Mouse (Mus musculus) neural tube, embryonic 14.5 days (tissue): ENCODE measurements at regions not wholly inside any gene's neighbourhood (a gene's known extent, or its start where the extent isn't known, plus 50 kb on each side); places are given as distances from the start of the nearest gene placed in this dataset.
"Not testable (repeated sequence)": the region's sequence is repeated elsewhere in the genome, so short reads cannot be mapped to it uniquely, and the experiment has no call there.

Experiments
- ATAC-seq: fragments of 200-750 bp; cut with Nextera tagmentation; 2 replicates; pipeline ENCODE4 v1.8.0; 2017; ENCODE audit warnings: low read depth, mild to moderate bottlenecking, moderate TSS enrichment, moderate library complexity
- H3K27ac ChIP-seq: fragments of 300-500 bp; sonication (generic); 2 replicates; pipeline ENCODE4 v1.5.1; 2014; ENCODE audit warnings: low read depth, mild to moderate bottlenecking, control low read depth, low read length, moderate library complexity, mixed read lengths
- H3K27me3 ChIP-seq: fragments of 300-500 bp; sonication (generic); 2 replicates; pipeline ENCODE4 v1.6.1; 2014; ENCODE audit warnings: low read length; ENCODE audit not compliant: control insufficient read depth, insufficient read depth
- H3K36me3 ChIP-seq: fragments of 300-500 bp; sonication (generic); 2 replicates; pipeline ENCODE4 v1.6.1; 2014; ENCODE audit warnings: low read length, mixed read lengths; ENCODE audit not compliant: control insufficient read depth, insufficient read depth
- H3K4me1 ChIP-seq: fragments of 300-500 bp; sonication (generic); 2 replicates; pipeline ENCODE4 v1.6.1; 2014; ENCODE audit warnings: low read length; ENCODE audit not compliant: control insufficient read depth, insufficient read depth
- H3K4me2 ChIP-seq: fragments of 300-500 bp; sonication (generic); 2 replicates; pipeline ENCODE4 v1.6.1; 2014; ENCODE audit warnings: mild to moderate bottlenecking, low read depth, low read length, control low read depth
- H3K4me3 ChIP-seq: fragments of 300-500 bp; sonication (generic); 2 replicates; pipeline ENCODE4 v1.5.1; 2014; ENCODE audit warnings: low read depth, low read length, control low read depth, mixed read lengths
- H3K9ac ChIP-seq: fragments of 300-500 bp; sonication (generic); replicated peaks from 2 replicates; pipeline ENCODE4 v1.6.1; 2014; ENCODE audit warnings: low read depth, mild to moderate bottlenecking, control low read depth, low read length, mixed read lengths
- H3K9me3 ChIP-seq: fragments of 300-500 bp; sonication (generic); 2 replicates; pipeline ENCODE4 v1.6.1; 2016; ENCODE audit warnings: low read length; ENCODE audit not compliant: control insufficient read depth
- WGBS: fragments of 180-500 bp; shearing (Covaris S2); extraction: QIAGEN DNeasy Blood & Tissue Kit; methylation state at CpG from one replicate; pipeline ENCODE4 v1.1.7; 2014; 5-methylcytosine and 5-hydroxymethylcytosine counted together

DNA sequence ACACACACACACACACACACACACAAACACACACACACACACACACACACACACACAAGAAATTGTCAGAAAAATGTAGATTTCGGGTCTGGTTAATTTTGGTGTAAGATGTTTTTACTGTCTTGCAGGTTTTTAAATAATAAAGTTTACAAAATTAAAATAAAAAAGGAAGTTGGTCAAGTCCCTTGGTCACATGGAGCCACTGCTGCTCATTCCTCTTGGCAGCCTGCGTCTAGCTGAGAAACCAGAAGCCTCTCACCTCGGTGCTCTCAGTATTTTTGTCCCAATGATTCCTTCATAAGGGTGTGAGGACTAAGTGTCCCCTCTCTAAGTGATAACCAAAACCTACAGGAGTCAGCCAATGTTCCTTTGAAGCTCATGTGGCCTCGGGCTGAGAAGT lies 76.8 kb upstream of the Smg1 start:
- no peak for ATAC-seq
- WGBS, result 87% methylated on average over 4 of the region's 4 CpGs
- H3K4me1 ChIP-seq, result no peaks in the 10 kb centered on the region
- no peaks in the 10 kb centered on the region for H3K9me3 ChIP-seq
- no peaks in the 10 kb centered on the region for H3K27me3 ChIP-seq
- H3K9ac ChIP-seq, result no peak overlapping the region
- H3K27ac ChIP-seq, result no peak overlapping the region
- H3K4me3 ChIP-seq, result no peak overlapping the region
- H3K4me2 ChIP-seq, result no peak overlapping the region
- no peaks in the 10 kb centered on the region for H3K36me3 ChIP-seq

DNA sequence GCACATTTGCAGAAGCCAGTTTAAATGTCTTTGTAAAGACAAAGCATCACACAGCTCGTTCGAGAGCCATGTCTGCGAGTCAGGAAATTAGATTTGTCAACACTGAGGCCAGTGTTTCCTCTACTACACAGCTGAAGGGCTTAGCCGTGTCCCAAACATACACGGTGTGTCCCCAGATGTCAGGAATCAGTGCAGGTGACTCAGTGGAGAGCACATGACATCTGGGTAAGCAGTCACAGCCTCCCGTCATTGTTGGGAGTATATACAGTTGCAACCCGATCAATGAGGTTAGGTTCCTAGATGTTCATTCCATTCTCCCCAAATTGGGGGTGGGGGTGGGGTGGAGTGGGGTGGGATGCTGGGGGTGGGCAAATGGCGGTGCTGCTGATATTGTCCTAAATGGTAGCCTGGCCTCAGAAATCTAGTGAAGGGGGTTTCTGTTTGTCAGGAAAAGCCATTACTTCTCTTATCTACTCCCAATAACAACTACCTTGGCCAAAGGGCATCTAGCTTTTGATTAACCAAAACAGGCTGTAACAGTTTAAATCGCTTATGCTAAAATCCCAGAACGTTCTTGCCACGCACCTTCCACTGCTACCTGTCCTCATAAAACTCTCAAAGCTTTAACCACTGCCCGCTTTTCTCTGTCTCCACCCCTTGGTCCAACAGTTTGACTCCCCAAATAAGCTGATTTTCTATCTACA lies 75.1 kb upstream of the Smg1 start:
- Histone ChIP-seq H3K4me3 (no peak overlapping the region), H3K27me3 (no peaks in the 10 kb centered on the region), H3K4me1 (no peaks in the 10 kb centered on the region), H3K36me3 (no peaks in the 10 kb centered on the region), H3K9me3 (no peaks in the 10 kb centered on the region), H3K27ac (no peak overlapping the region), H3K4me2 (no peak overlapping the region), H3K9ac (no peak overlapping the region)
- no peak for ATAC-seq
- WGBS, result 84% methylated on average over 12 of the region's 12 CpGs

DNA sequence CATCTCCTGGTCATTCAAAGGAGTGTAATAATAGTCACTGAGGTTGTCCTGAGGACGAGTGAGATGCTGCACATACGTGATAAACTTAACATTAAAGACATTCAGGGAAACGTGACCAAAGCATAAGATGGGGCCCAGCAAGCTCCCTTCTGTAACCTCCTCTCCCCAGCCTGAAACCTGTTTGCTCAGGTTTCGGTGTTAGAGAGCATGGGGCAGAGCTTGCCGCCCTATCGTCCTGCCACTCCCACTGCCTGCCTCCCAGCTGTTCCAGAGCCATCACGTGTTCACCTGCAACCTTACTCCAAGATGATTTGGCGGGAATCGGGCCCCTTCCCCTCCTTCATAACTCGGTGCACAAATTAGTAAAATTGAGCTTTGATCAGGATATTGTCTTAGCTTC lies 71.4 kb upstream of the Smg1 start:
- not testable (repeated sequence) for H3K4me3 ChIP-seq

DNA sequence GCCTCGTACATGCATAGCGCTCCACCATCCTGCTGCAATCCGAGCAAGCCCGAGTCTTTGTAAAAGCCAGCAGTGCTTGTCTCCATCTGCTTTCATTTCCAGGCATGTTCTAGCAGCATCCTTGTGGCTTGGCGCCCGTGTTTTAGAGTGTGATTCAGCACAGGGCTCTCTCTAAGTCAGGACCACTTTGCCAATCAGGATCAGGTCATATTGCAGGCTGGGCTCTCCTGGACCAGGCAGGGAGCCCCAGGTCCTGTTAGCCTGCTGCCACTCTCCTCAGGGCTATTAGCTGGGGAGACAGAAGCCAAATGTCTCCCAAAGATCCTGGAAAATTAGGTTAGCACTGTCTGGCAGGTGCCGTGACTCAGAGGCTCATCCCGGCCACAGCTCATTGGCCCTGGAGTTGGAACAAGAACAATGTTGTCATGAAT lies 70.8 kb upstream of the Smg1 start:
- Histone ChIP-seq H3K4me1 (no peaks in the 10 kb centered on the region), H3K27me3 (no peaks in the 10 kb centered on the region), H3K4me2 (no peak overlapping the region), H3K27ac (no peak overlapping the region), H3K9me3 (no peaks in the 10 kb centered on the region), H3K4me3 (no peak overlapping the region), H3K36me3 (no peaks in the 10 kb centered on the region), H3K9ac (no peak overlapping the region)
- no peak for ATAC-seq
- 81% methylated on average over 8 of the region's 8 CpGs for WGBS

More for the DNA sequence above, 71.4 kb upstream of the Smg1 start:
- H3K9me3 ChIP-seq, H3K36me3 ChIP-seq, ATAC-seq, H3K27me3 ChIP-seq, H3K9ac ChIP-seq, H3K27ac ChIP-seq, H3K4me1 ChIP-seq, H3K4me2 ChIP-seq: not testable (repeated sequence)
- WGBS, result 77% methylated on average over 10 of the region's 10 CpGs

DNA sequence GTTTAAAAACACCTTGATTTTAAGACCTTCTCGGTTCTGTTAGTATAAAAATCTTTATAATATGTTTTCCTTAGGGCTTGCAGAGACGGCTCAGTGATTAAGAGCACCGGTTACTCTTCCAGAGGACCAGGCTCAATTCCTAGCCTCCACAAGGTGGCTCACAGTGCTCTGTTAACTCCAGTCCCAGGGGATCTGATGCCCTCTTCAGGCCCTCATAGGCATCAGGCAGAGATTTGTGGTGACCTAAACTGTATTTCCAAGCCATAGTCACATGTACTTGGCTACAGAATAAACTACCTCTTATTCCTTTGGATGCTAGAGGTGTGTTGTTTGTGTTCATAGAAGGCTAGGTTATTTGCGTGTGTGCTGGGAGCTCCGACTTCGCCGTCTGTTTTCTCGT lies 70.3 kb upstream of the Smg1 start:
- H3K4me2 ChIP-seq, result no peak overlapping the region
- H3K9ac ChIP-seq, result no peak overlapping the region
- no peaks in the 10 kb centered on the region for H3K27me3 ChIP-seq
- H3K4me1 ChIP-seq, result no peaks in the 10 kb centered on the region
- no peak overlapping the region for H3K4me3 ChIP-seq
- no peak overlapping the region for H3K27ac ChIP-seq
- no peaks in the 10 kb centered on the region for H3K9me3 ChIP-seq
- 67% methylated on average over 8 of the region's 8 CpGs for WGBS
- no peak for ATAC-seq
- H3K36me3 ChIP-seq, result no peaks in the 10 kb centered on the region

DNA sequence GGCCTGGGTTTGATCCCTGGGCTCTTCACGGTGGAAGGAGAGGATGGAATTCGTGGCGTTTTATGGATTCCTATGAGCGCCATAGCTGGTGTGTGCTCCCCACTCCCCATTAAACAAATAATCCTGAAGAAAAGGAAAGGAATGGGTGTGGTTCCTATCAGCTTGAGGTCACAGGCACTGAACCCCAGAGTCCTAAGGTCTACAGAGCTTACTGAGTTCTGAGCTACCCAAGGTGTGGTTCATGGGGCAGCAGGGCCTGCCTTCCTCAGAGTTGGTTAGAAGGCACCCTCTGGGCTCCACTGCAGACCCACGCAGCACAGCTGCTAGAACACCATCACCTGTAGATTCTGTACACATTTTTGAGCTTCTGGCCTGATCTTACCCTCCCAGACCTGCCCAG lies 66.3 kb upstream of the Smg1 start:
- no peaks in the 10 kb centered on the region for H3K4me1 ChIP-seq
- H3K4me2 ChIP-seq, result no peak overlapping the region
- ATAC-seq, result no peak
- no peaks in the 10 kb centered on the region for H3K9me3 ChIP-seq
- H3K27me3 ChIP-seq, result no peaks in the 10 kb centered on the region
- no peak overlapping the region for H3K4me3 ChIP-seq
- H3K36me3 ChIP-seq, result no peaks in the 10 kb centered on the region
- no peak overlapping the region for H3K9ac ChIP-seq
- WGBS, result 76% methylated on average over 5 of the region's 5 CpGs
- no peak overlapping the region for H3K27ac ChIP-seq

DNA sequence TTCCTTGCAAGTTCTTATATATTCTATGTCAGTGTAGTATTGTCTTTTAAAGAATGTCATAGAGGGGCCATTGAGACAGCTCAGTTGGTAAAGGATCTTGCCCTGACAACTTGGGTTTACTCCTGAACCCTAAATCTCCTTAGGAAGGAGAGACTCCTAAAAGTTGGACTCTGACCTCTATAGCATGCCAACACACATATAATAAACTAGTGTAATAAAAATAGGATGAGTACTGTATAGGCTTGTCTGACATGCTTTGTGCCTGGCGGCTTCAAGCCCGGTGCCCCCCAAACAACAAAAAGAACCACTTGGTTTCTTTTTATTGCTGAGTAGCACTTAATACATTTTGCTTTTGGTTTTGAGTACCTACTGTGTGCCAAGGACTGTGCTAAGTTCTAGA lies 65.4 kb upstream of the Smg1 start:
- Histone ChIP-seq H3K9me3 (no peaks in the 10 kb centered on the region), H3K9ac (no peak overlapping the region), H3K4me2 (no peak overlapping the region), H3K4me1 (no peaks in the 10 kb centered on the region), H3K27ac (no peak overlapping the region), H3K27me3 (no peaks in the 10 kb centered on the region), H3K4me3 (no peak overlapping the region), H3K36me3 (no peaks in the 10 kb centered on the region)
- ATAC-seq, result no peak
- WGBS, result 91% methylated on average over 2 of the region's 2 CpGs

DNA sequence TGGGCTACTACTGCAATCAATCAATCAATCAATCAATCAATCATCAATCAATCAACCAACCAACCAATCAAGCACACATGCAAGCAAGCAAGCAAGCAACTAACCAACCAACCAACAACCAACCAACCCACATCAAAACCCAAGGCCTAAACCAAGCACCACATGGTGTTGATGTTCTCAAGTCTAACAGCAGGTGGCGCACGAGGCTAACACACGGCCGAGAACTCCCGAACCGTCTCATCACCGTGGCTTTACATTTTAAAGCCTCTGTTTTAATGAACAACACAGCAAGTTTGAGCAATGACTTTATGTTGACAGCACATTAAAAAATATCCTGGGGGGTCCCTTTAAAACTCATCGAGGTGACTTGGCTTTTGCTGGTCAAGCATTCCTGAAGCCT lies 61.3 kb upstream of the Smg1 start:
- Histone ChIP-seq H3K4me2 (no peak overlapping the region), H3K9ac (no peak overlapping the region), H3K4me1 (no peaks in the 10 kb centered on the region), H3K36me3 (no peaks in the 10 kb centered on the region), H3K4me3 (no peak overlapping the region), H3K27ac (no peak overlapping the region), H3K9me3 (no peaks in the 10 kb centered on the region), H3K27me3 (no peaks in the 10 kb centered on the region)
- peak; percentile 85; the same call in 1 of the 2 replicates for ATAC-seq
- WGBS, result under 1% methylated on average over 8 of the region's 8 CpGs

DNA sequence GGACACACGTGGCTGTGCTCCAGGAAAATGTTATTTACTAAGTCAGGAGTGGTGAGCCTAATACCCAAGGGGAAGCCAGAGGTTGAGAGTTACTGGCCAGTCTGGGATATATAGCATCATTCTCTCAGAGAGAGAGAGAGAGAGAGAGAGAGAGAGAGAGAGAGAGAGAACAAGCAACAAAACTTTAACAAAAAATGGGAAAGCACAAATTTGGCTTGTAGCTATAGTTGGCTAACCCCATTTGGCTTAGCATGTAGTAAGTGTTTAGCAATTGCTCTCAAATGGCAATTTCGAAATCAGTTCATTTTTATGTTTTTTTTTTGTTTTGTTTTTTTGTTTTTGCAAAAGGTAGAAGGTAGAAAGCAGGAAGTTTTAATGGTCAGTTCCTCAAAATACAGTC lies 60.9 kb upstream of the Smg1 start:
- H3K9ac ChIP-seq, result no peak overlapping the region
- H3K4me1 ChIP-seq, result no peaks in the 10 kb centered on the region
- no peak overlapping the region for H3K4me2 ChIP-seq
- H3K36me3 ChIP-seq, result no peaks in the 10 kb centered on the region
- no peak for ATAC-seq
- H3K9me3 ChIP-seq, result no peaks in the 10 kb centered on the region
- H3K27me3 ChIP-seq, result no peaks in the 10 kb centered on the region
- WGBS, result 58% methylated on average over 2 of the region's 2 CpGs
- no peak overlapping the region for H3K27ac ChIP-seq
- no peak overlapping the region for H3K4me3 ChIP-seq
